28 mouse cellular contexts compared by ENCODE assay signal in the genomic region with DNA sequence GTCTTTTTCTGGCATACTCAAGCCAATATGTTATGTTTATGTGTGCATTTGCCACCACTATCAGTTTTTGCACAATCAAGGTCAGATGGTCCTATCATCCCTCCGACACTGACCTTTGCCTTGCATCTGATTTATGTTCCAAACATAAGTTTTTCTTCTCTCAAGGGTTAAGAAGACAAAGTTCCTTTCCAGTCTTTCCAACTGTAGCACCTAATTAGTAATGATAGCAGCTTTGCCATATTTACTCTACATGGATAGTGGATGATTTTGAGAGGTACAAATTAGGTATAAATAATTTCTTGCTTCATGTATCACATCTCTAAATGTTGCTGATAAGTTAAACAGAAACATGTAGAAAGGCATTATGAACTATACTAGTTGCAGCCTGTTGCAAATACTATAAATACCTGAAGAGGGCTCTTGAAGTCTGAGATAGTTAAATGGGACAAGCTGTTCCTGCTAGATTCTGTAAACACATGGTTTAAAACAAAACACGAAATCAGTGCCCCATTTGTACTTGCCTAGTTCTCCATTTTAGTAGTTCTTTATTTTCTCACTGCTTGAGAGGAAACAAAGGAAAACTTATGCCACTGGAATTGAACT.
DNase-seq lines count a peak whose midpoint lies in the region; ATAC-seq and TF ChIP-seq lines count a peak whose summit lies in the region.
"Had no signal": no experiment of that assay in that cellular context is flagged by ENCODE, and none has a peak within 500 bp of the region (broad histone marks: within the 10 kb centered on the region; RNA-seq: fewer than 3 reads in every experiment).

No protein-coding gene starts in this region.

- no peak overlapping the region for H3K4me3 ChIP-seq in heart, adult 2 months
- H3K4me3 ChIP-seq in lung, embryonic 15.5 days = no peak overlapping the region
- no peak overlapping the region for H3K4me3 ChIP-seq in heart, embryonic 15.5 days
- H3K4me3 ChIP-seq: embryonic facial prominence, embryonic 13.5 days; erythroblast, embryonic 14.5 days; forebrain, embryonic 12.5 days; hindbrain, embryonic 15.5 days; left cerebral cortex, adult 2 months; liver, embryonic 13.5 days; midbrain, embryonic 10.5 days; neural tube, embryonic 15.5 days; stomach, embryonic 15.5 days had no signal

- H3K27me3 ChIP-seq in heart, adult 2 months (ENCODE audit: control insufficient read depth, insufficient read depth, low read length) = no peaks in the 10 kb centered on the region
- H3K27me3 ChIP-seq in lung, embryonic 15.5 days = no peaks in the 10 kb centered on the region
- H3K27me3 ChIP-seq in heart, embryonic 15.5 days = no peaks in the 10 kb centered on the region
- H3K27me3 ChIP-seq: CH12.LX; embryonic facial prominence, embryonic 13.5 days; forebrain, embryonic 12.5 days; hindbrain, embryonic 15.5 days; liver, embryonic 13.5 days; neural tube, embryonic 15.5 days; stomach, embryonic 15.5 days had no signal

- TF ChIP-seq EP300 in heart, adult 2 months (IDR thresholded peaks at IDR 0.05; ENCODE audit: insufficient read depth, low read depth, low read length) = no peak

- no peaks in the 10 kb centered on the region for H3K4me1 ChIP-seq in heart, adult 2 months (ENCODE audit: control insufficient read depth, insufficient read depth, low read length)
- 0 out of 2 replicates have a peak, but pooled peaks cover 3% of the 10 kb centered on the region for H3K4me1 ChIP-seq in lung, embryonic 15.5 days
- H3K4me1 ChIP-seq in heart, embryonic 15.5 days (replicated peaks) = peaks cover 13% of the 10 kb centered on the region
- H3K4me1 ChIP-seq: liver, embryonic 13.5 days; midbrain, embryonic 10.5 days had no signal

- no peak overlapping the region for H3K9ac ChIP-seq in heart, adult 2 months (ENCODE audit: low read depth, low read length)
- H3K9ac ChIP-seq in lung, embryonic 15.5 days = no peak overlapping the region
- no peak overlapping the region for H3K9ac ChIP-seq in heart, embryonic 15.5 days
- H3K9ac ChIP-seq: embryonic facial prominence, embryonic 13.5 days; forebrain, embryonic 12.5 days; hindbrain, embryonic 15.5 days; liver, embryonic 13.5 days; neural tube, embryonic 15.5 days; stomach, embryonic 15.5 days had no signal

- no peak for DNase-seq in heart, adult 2 months
- DNase-seq in heart, postnatal 14 days = no peak
- no peak for DNase-seq in lung, adult 18-20 months
- peak; percentile 16 for DNase-seq in lung, postnatal 25 days (ENCODE audit: low spot score)
- no peak for DNase-seq in gastrocnemius, adult 8-10 months (ENCODE audit: low spot score in 2 of 2)
- DNase-seq: B cell, adult 2 months; cerebellum, adult 11-12 months; cerebellum, postnatal 10 days; gastrocnemius, postnatal 25 days; kidney, adult 2 months; liver, embryonic 13.5 days; right cerebral cortex, adult 18-20 months; right cerebral cortex, postnatal 4 days; thymus, postnatal 25 days had no signal

- no peak overlapping the region for H3K4me2 ChIP-seq in lung, embryonic 15.5 days
- no peak overlapping the region for H3K4me2 ChIP-seq in heart, embryonic 15.5 days
- H3K4me2 ChIP-seq: embryonic facial prominence, embryonic 13.5 days; forebrain, embryonic 12.5 days; hindbrain, embryonic 15.5 days; liver, embryonic 13.5 days; neural tube, embryonic 15.5 days; stomach, embryonic 15.5 days had no signal

- intact Hi-C loops in heart, adult 2 months (cut with DNase I) = loop anchor here (5.0 to 10.0 kb wide), 2 partner anchors 68 to 305 kb away; no protein-coding TSS in a partner anchor
- intact Hi-C loops in heart, postnatal 14 days (cut with DNase I) = no loop called here

- TF ChIP-seq CTCF in heart, adult 2 months (IDR thresholded peaks at IDR 0.05) = 0 out of 2 replicates have a peak, but pooled peaks have one; percentile 14

- H3K79me2 ChIP-seq in heart, adult 2 months (replicated peaks; ENCODE audit: control insufficient read depth, insufficient read depth, low read length) = no peaks in the 10 kb centered on the region

- H3K36me3 ChIP-seq in heart, adult 2 months (ENCODE audit: control insufficient read depth, insufficient read depth, low read length) = no peaks in the 10 kb centered on the region
- H3K36me3 ChIP-seq in lung, embryonic 15.5 days = no peaks in the 10 kb centered on the region
- no peaks in the 10 kb centered on the region for H3K36me3 ChIP-seq in heart, embryonic 15.5 days
- H3K36me3 ChIP-seq: embryonic facial prominence, embryonic 13.5 days; forebrain, embryonic 12.5 days; G1E; hindbrain, embryonic 15.5 days; liver, embryonic 13.5 days; midbrain, embryonic 10.5 days; neural tube, embryonic 15.5 days; stomach, embryonic 15.5 days had no signal

- 45% methylated on average over 2 of the region's 2 CpGs for WGBS in heart, adult 2 months
- WGBS in lung, embryonic 15.5 days = 27% methylated on average over 2 of the region's 2 CpGs
- 30% methylated on average over 2 of the region's 2 CpGs for WGBS in heart, embryonic 15.5 days

- no peaks in the 10 kb centered on the region for H3K9me3 ChIP-seq in lung, embryonic 15.5 days
- H3K9me3 ChIP-seq in heart, embryonic 15.5 days (replicated peaks) = no peaks in the 10 kb centered on the region
- H3K9me3 ChIP-seq: embryonic facial prominence, embryonic 13.5 days; forebrain, embryonic 12.5 days; hindbrain, embryonic 15.5 days; liver, embryonic 13.5 days; midbrain, embryonic 10.5 days; neural tube, embryonic 15.5 days; stomach, embryonic 15.5 days had no signal

- TF ChIP-seq POLR2A in heart, adult 2 months (IDR thresholded peaks at IDR 0.05; ENCODE audit: insufficient read depth, low read depth, low read length) = no peak

- H3K27ac ChIP-seq in heart, adult 2 months = peak overlapping the region; percentile 49
- peak overlapping the region; percentile 30; the same call in 1 of the 2 replicates for H3K27ac ChIP-seq in lung, embryonic 15.5 days
- peak overlapping the region; percentile 71 for H3K27ac ChIP-seq in heart, embryonic 15.5 days
- H3K27ac ChIP-seq: embryonic facial prominence, embryonic 13.5 days; forebrain, embryonic 12.5 days; kidney, postnatal 0 days; left cerebral cortex, adult 2 months; liver, embryonic 13.5 days; midbrain, embryonic 10.5 days; neural tube, embryonic 15.5 days; stomach, embryonic 15.5 days had no signal

- peak; percentile 62; the same call in 1 of the 2 replicates for ATAC-seq in lung, embryonic 15.5 days (ENCODE audit: borderline replicate concordance, extremely low read depth, low FRiP score, low TSS enrichment)
- 0 out of 2 replicates have a peak, but pooled peaks have one; percentile 50 for ATAC-seq in heart, embryonic 15.5 days (replicated peaks; ENCODE audit: insufficient number of reproducible peaks, insufficient read depth, low FRiP score, low read depth)
- ATAC-seq: Patski had no signal
